ENCODE assay signal across 8 mouse cellular contexts in genomic region chr11:61514953-61515352, GRCm38 (mm10). TPM values are rescaled to one million over a fixed set of nuclear protein-coding genes. Genes with fewer than 3 reads are reported as not detected.
A peak's percentile ranks its signal among the peaks of the same experiment; 100 is the strongest.
DNase-seq lines count a peak whose midpoint lies in the region; ATAC-seq and TF ChIP-seq lines count a peak whose summit lies in the region.
"Had no signal": no experiment of that assay in that cellular context is flagged by ENCODE, and none has a peak within 500 bp of the region (broad histone marks: within the 10 kb centered on the region; RNA-seq: fewer than 3 reads in every experiment).

No protein-coding gene starts in this region.

- peak; percentile 40 for DNase-seq in heart, postnatal 0 days (ENCODE audit: low spot score)
- no peak for DNase-seq in heart, embryonic 10.5 days (ENCODE audit: low spot score)
- DNase-seq in A20 (ENCODE audit: low read depth, low spot score) (peak; percentile 53), MEL (ENCODE audit: low read depth, low spot score) (peak; percentile 76), MN1 (ENCODE audit: low spot score) (no peak)
- DNase-seq in embryonic facial prominence, embryonic 11.5 days (ENCODE audit: low spot score) = peak; percentile 75
- peak; percentile 57 to 67 for DNase-seq in lung, postnatal 4 days

- TF ChIP-seq CTCF in heart, postnatal 0 days (IDR thresholded peaks at IDR 0.05; ENCODE audit: low read depth) = peak; percentile 51; the same call in 1 of the 2 replicates
- TF ChIP-seq CTCF in MEL (IDR thresholded peaks at IDR 0.05 in 2 of 3, conservative IDR thresholded peaks at IDR 0.05 in 1 of 3; ENCODE audit: control insufficient read depth in 1 of 3, insufficient read depth in 1 of 3, low read depth in 2 of 3, low read length in 3 of 3, poor library complexity in 1 of 3, severe bottlenecking in 1 of 3) = peak; percentile 66 to 72 (median 67)

- no peak overlapping the region for H3K27ac ChIP-seq in heart, postnatal 0 days (ENCODE audit: low read depth)
- no peak overlapping the region for H3K27ac ChIP-seq in heart, embryonic 10.5 days
- H3K27ac ChIP-seq in MEL (ENCODE audit: control insufficient read depth, low read depth, low read length) = no peak overlapping the region
- H3K27ac ChIP-seq in embryonic facial prominence, embryonic 11.5 days (replicated peaks; ENCODE audit: low read depth, low read length) = no peak overlapping the region
- H3K27ac ChIP-seq: embryonic facial prominence, embryonic 15.5 days had no signal

- TF ChIP-seq RAD21 in MEL (IDR thresholded peaks at IDR 0.05; ENCODE audit: low read depth, low read length) = peak; percentile 49

- H3K9me3 ChIP-seq in heart, postnatal 0 days (replicated peaks; ENCODE audit: control insufficient read depth, low read length) = no peaks in the 10 kb centered on the region
- H3K9me3 ChIP-seq in heart, embryonic 10.5 days = no peaks in the 10 kb centered on the region
- H3K9me3 ChIP-seq in MEL (replicated peaks; ENCODE audit: insufficient read depth, low read length) = no peaks in the 10 kb centered on the region
- no peaks in the 10 kb centered on the region for H3K9me3 ChIP-seq in embryonic facial prominence, embryonic 11.5 days (replicated peaks; ENCODE audit: control insufficient read depth, low read length)
- H3K9me3 ChIP-seq: embryonic facial prominence, embryonic 15.5 days had no signal

- 52% methylated on average over 3 of the region's 3 CpGs for WGBS in heart, postnatal 0 days
- whole genome bisulfite sequencing in heart, embryonic 10.5 days = 34% methylated on average over 3 of the region's 3 CpGs
- WGBS in embryonic facial prominence, embryonic 11.5 days = 30% methylated on average over 3 of the region's 3 CpGs

- peaks cover 11% of the 10 kb centered on the region for H3K4me1 ChIP-seq in heart, postnatal 0 days (ENCODE audit: control insufficient read depth, insufficient read depth)
- peaks cover 29% of the 10 kb centered on the region for H3K4me1 ChIP-seq in heart, embryonic 10.5 days
- H3K4me1 ChIP-seq in MEL (ENCODE audit: control insufficient read depth in 1 of 2, insufficient read depth in 2 of 2, low read length in 2 of 2) = no peaks in the 10 kb centered on the region
- no peaks in the 10 kb centered on the region for H3K4me1 ChIP-seq in embryonic facial prominence, embryonic 11.5 days (ENCODE audit: control insufficient read depth, insufficient read depth, low read length)
- H3K4me1 ChIP-seq: embryonic facial prominence, embryonic 15.5 days had no signal

- no peaks in the 10 kb centered on the region for H3K79me2 ChIP-seq in MEL (ENCODE audit: control insufficient read depth, insufficient read depth, low read length, poor library complexity)

- H3K9ac ChIP-seq in heart, postnatal 0 days (replicated peaks; ENCODE audit: low read depth, low read length) = no peak overlapping the region
- no peak overlapping the region for H3K9ac ChIP-seq in MEL (ENCODE audit: control insufficient read depth, low read depth, low read length, poor library complexity, severe bottlenecking)
- no peak overlapping the region for H3K9ac ChIP-seq in embryonic facial prominence, embryonic 11.5 days (replicated peaks; ENCODE audit: low read length)
- H3K9ac ChIP-seq: embryonic facial prominence, embryonic 15.5 days had no signal

- H3K36me3 ChIP-seq in heart, postnatal 0 days (replicated peaks; ENCODE audit: control insufficient read depth, insufficient read depth, low read length) = peaks cover 36% of the 10 kb centered on the region
- peaks cover 50% of the 10 kb centered on the region for H3K36me3 ChIP-seq in heart, embryonic 10.5 days
- H3K36me3 ChIP-seq in MEL (ENCODE audit: control insufficient read depth in 1 of 2, insufficient read depth in 2 of 2, low read length in 2 of 2) = no peaks in the 10 kb centered on the region
- H3K36me3 ChIP-seq in embryonic facial prominence, embryonic 11.5 days (replicated peaks; ENCODE audit: control insufficient read depth, insufficient read depth, low read depth, low read length) = peaks cover 6% of the 10 kb centered on the region; the same call in 1 of the 2 replicates

- H3K27me3 ChIP-seq in heart, postnatal 0 days (ENCODE audit: control insufficient read depth, insufficient read depth, low read length) = no peaks in the 10 kb centered on the region
- H3K27me3 ChIP-seq in heart, embryonic 10.5 days (ENCODE audit: insufficient read depth, poor library complexity, severe bottlenecking) = no peaks in the 10 kb centered on the region
- H3K27me3 ChIP-seq in MEL (ENCODE audit: control insufficient read depth in 1 of 2, insufficient read depth in 2 of 2, low read length in 2 of 2) = no peaks in the 10 kb centered on the region
- H3K27me3 ChIP-seq in embryonic facial prominence, embryonic 11.5 days (ENCODE audit: control insufficient read depth, insufficient read depth, low read length) = no peaks in the 10 kb centered on the region
- H3K27me3 ChIP-seq: embryonic facial prominence, embryonic 15.5 days had no signal

- no peak for TF ChIP-seq EP300 in heart, postnatal 0 days (IDR thresholded peaks at IDR 0.05; ENCODE audit: low read depth)
- no peak for TF ChIP-seq EP300 in MEL (IDR thresholded peaks at IDR 0.05; ENCODE audit: low read depth in 1 of 2, low read length in 2 of 2)

- no peak for TF ChIP-seq POLR2A in MEL (IDR thresholded peaks at IDR 0.05; ENCODE audit: control insufficient read depth in 1 of 2, insufficient read depth in 1 of 2, low read depth in 1 of 2, low read length in 2 of 2, poor library complexity in 1 of 2)

- no peak overlapping the region for H3K4me2 ChIP-seq in heart, postnatal 0 days (ENCODE audit: low read depth, low read length)
- no peak overlapping the region for H3K4me2 ChIP-seq in embryonic facial prominence, embryonic 11.5 days (ENCODE audit: low read depth, low read length)
- H3K4me2 ChIP-seq: embryonic facial prominence, embryonic 15.5 days had no signal

- no peak overlapping the region for H3K4me3 ChIP-seq in heart, postnatal 0 days (ENCODE audit: low read depth, low read length)
- H3K4me3 ChIP-seq in heart, embryonic 10.5 days = no peak overlapping the region
- no peak overlapping the region for H3K4me3 ChIP-seq in MEL (ENCODE audit: control insufficient read depth in 1 of 2, insufficient read depth in 1 of 2, low read depth in 2 of 2, low read length in 2 of 2)
- H3K4me3 ChIP-seq in embryonic facial prominence, embryonic 11.5 days (ENCODE audit: low read depth, low read length) = no peak overlapping the region
- H3K4me3 ChIP-seq: embryonic facial prominence, embryonic 15.5 days had no signal

- ATAC-seq in heart, postnatal 0 days (ENCODE audit: insufficient read depth, low read depth) = peak; percentile 24; the same call in 1 of the 2 replicates
- no peak for ATAC-seq in embryonic facial prominence, embryonic 11.5 days (replicated peaks; ENCODE audit: insufficient number of reproducible peaks, low FRiP score, low TSS enrichment, low read depth)

TF ChIP-seq in MEL, 35 proteins besides CTCF, POLR2A, EP300 and RAD21:
- TF ChIP-seq RCOR1 (IDR thresholded peaks at IDR 0.05; ENCODE audit: low read depth, low read length) (no peak), MEF2A (IDR thresholded peaks at IDR 0.05; ENCODE audit: extremely low read depth, insufficient replicate concordance, low read depth, low read length, poor library complexity, severe bottlenecking) (no peak), SMC3 (IDR thresholded peaks at IDR 0.05; ENCODE audit: low read depth, low read length) (peak; percentile 37), POLR2AphosphoS5 (IDR thresholded peaks at IDR 0.05; ENCODE audit: borderline replicate concordance, low read depth, low read length) (no peak), HCFC1 (IDR thresholded peaks at IDR 0.05; ENCODE audit: low read depth, low read length) (no peak), TAL1 (IDR thresholded peaks at IDR 0.05; ENCODE audit: low read length) (no peak), ZC3H11A (IDR thresholded peaks at IDR 0.05; ENCODE audit: low read depth, low read length) (0 out of 2 replicates have a peak, but pooled peaks have one; percentile 19)

RNA-seq across cellular contexts. Expression of gene B9d1, which starts 10.0 kb away (rescaled TPM):
- 11.6 and 34.6 TPM in 2 replicates for total RNA-seq in heart, postnatal 0 days (2014; rRNA removed; ENCODE audit: low replicate concordance)
- 6.5 TPM in 2 replicates for polyA plus RNA-seq in heart, postnatal 0 days (2015; fragmentation: Nextera tagmentation; extraction: Ambion mirVana)
- polyA plus RNA-seq in heart, embryonic 10.5 days (2016; fragmentation: Nextera tagmentation; extraction: Ambion mirVana) = 14.5 and 21.5 TPM in 2 replicates
- total RNA-seq in MEL (2012; rRNA removed) = 27.2 and 29.5 TPM in 2 replicates
- polyA plus RNA-seq in MEL (2012; ENCODE audit: insufficient read depth in 1 of 2, insufficient read length in 2 of 2, low read depth in 1 of 2, low replicate concordance in 2 of 2, missing spikeins in 1 of 2) = 10 to 100 TPM in 1 of 2 experiments, not detected in 1; 22.5 TPM
- polyA plus RNA-seq in embryonic facial prominence, embryonic 11.5 days (2014; fragmentation: Nextera tagmentation; extraction: Ambion mirVana) = 32.1 and 37.0 TPM in 2 replicates

RNA-seq across cellular contexts. Expression of gene Mapk7, which starts 20.7 kb away (rescaled TPM):
- 19.7 and 33.5 TPM in 2 replicates for total RNA-seq in heart, postnatal 0 days (2014; rRNA removed; ENCODE audit: low replicate concordance)
- polyA plus RNA-seq in heart, postnatal 0 days (2015; fragmentation: Nextera tagmentation; extraction: Ambion mirVana) = 12.0 and 12.5 TPM in 2 replicates
- 42.7 and 49.1 TPM in 2 replicates for polyA plus RNA-seq in heart, embryonic 10.5 days (2016; fragmentation: Nextera tagmentation; extraction: Ambion mirVana)
- 12.6 and 12.7 TPM in 2 replicates for total RNA-seq in MEL (2012; rRNA removed)
- polyA plus RNA-seq in MEL (2012; ENCODE audit: insufficient read depth in 1 of 2, insufficient read length in 2 of 2, low read depth in 1 of 2, low replicate concordance in 2 of 2, missing spikeins in 1 of 2) = 10 to 100 TPM in 1 of 2 experiments, not detected in 1; 25.3 TPM
- 52.3 and 57.7 TPM in 2 replicates for polyA plus RNA-seq in embryonic facial prominence, embryonic 11.5 days (2014; fragmentation: Nextera tagmentation; extraction: Ambion mirVana)

RNA-seq across cellular contexts. Expression of gene Mfap4, which starts 29.7 kb away (rescaled TPM):
- 34.1 and 54.5 TPM in 2 replicates for total RNA-seq in heart, postnatal 0 days (2014; rRNA removed; ENCODE audit: low replicate concordance)
- polyA plus RNA-seq in heart, postnatal 0 days (2015; fragmentation: Nextera tagmentation; extraction: Ambion mirVana) = 39.1 and 51.0 TPM in 2 replicates
- 22.7 and 67.8 TPM in 2 replicates for polyA plus RNA-seq in heart, embryonic 10.5 days (2016; fragmentation: Nextera tagmentation; extraction: Ambion mirVana)
- not detected in 2 replicates for total RNA-seq in MEL (2012; rRNA removed)
- polyA plus RNA-seq in MEL (2012; ENCODE audit: insufficient read depth in 1 of 2, insufficient read length in 2 of 2, low read depth in 1 of 2, low replicate concordance in 2 of 2, missing spikeins in 1 of 2) = not detected
- 234 and 251 TPM in 2 replicates for polyA plus RNA-seq in embryonic facial prominence, embryonic 11.5 days (2014; fragmentation: Nextera tagmentation; extraction: Ambion mirVana)

Comparison
In these comparisons a context has a peak if more than half of its experiments do, and no peak if none do; other contexts are left out.
1. DNase-seq: peak in heart, postnatal 0 days (single experiment), A20 (single experiment), MEL (single experiment), embryonic facial prominence, embryonic 11.5 days (single experiment) and lung, postnatal 4 days (2 of 2); none in heart, embryonic 10.5 days (single experiment) and MN1 (single experiment).
2. RNA of gene Mfap4, which starts 29.7 kb away (polyA plus RNA-seq): 234 to 251 TPM in embryonic facial prominence, embryonic 11.5 days, 22.7 to 67.8 TPM in heart, embryonic 10.5 days and 39.1 to 51.0 TPM in heart, postnatal 0 days; not detected in MEL; every median in the first group is over 10 times any median in the second.